Mouse (Mus musculus) retina, embryonic 14.5 days (tissue): ENCODE results near the gene Stard3.
"Not testable (repeated sequence)": the region's sequence is repeated elsewhere in the genome, so short reads cannot be mapped to it uniquely, and the experiment has no call there.

Experiments used
- DNase-seq: peaks from one replicate; pipeline ENCODE4 v3.0.0-alpha.2; 2015; ENCODE audit warnings: low spot score

The Stard3 gene

GRCm38 (mm10) chr11:98376756-98377155, 18.6 kb downstream of the Stard3 start:
- DNase-seq: no peak

- no peak for DNase-seq
These were observed 19.6 kb downstream of the Stard3 start for GRCm38 (mm10) chr11:98377787-98378186.

- no peak for DNase-seq
These were observed 21.2 kb downstream of the Stard3 start for GRCm38 (mm10) chr11:98379379-98379778.

- no peak for DNase-seq
These were observed 21.9 kb downstream of the Stard3 start for GRCm38 (mm10) chr11:98380106-98380505.

- DNase-seq: no peak
These were observed 23.5 kb downstream of the Stard3 start for GRCm38 (mm10) chr11:98381651-98382050.

- not testable (repeated sequence) for DNase-seq
These were observed 24.2 kb downstream of the Stard3 start for GRCm38 (mm10) chr11:98382405-98382804.

GRCm38 (mm10) chr11:98383261-98384030, 25.3 kb downstream of the Stard3 start, which contains the start of gene Tcap:
TSS of gene Tcap (plus strand) at chr11:98383811.
- DNase-seq: no peak

- no peak for DNase-seq
These were observed 26.0 kb downstream of the Stard3 start for GRCm38 (mm10) chr11:98384216-98384615.

- no peak for DNase-seq
These were observed 26.8 kb downstream of the Stard3 start for GRCm38 (mm10) chr11:98384721-98385637.

GRCm38 (mm10) chr11:98385638-98386585, 27.7 kb downstream of the Stard3 start, which contains the start of gene Pnmt:
TSS of gene Pnmt (plus strand) at chr11:98386450.
- DNase-seq: no peak

- DNase-seq: no peak
These were observed 28.4 kb downstream of the Stard3 start for GRCm38 (mm10) chr11:98386596-98386995.

GRCm38 (mm10) chr11:98387056-98387577, 28.9 kb downstream of the Stard3 start:
- DNase-seq: no peak

GRCm38 (mm10) chr11:98388282-98388681, 30.1 kb downstream of the Stard3 start:
- no peak for DNase-seq

- peak; percentile 75 for DNase-seq
These were observed 31.1 kb downstream of the Stard3 start for GRCm38 (mm10) chr11:98389221-98389780.

GRCm38 (mm10) chr11:98390141-98390540, 32.0 kb downstream of the Stard3 start:
- no peak for DNase-seq

GRCm38 (mm10) chr11:98392034-98392433, 33.9 kb downstream of the Stard3 start:
- no peak for DNase-seq

GRCm38 (mm10) chr11:98392645-98393044, 34.5 kb downstream of the Stard3 start:
- DNase-seq: no peak

GRCm38 (mm10) chr11:98393317-98393716, 35.1 kb downstream of the Stard3 start:
- no peak for DNase-seq

GRCm38 (mm10) chr11:98394301-98394700, 36.1 kb downstream of the Stard3 start:
- no peak for DNase-seq

- DNase-seq: no peak
These were observed 36.9 kb downstream of the Stard3 start for GRCm38 (mm10) chr11:98395041-98395440.

- DNase-seq: no peak
These were observed 39.8 kb downstream of the Stard3 start for GRCm38 (mm10) chr11:98397946-98398345.
